Mouse (Mus musculus) small intestine, adult 2 months (tissue): ENCODE results near the gene Fat3.

Experiments
- CTCF ChIP-seq: fragments of 200-500 bp; IDR thresholded peaks from 2 replicates; pipeline ENCODE4 v1.5.1; 2012; ENCODE audit warnings: low read depth, mild to moderate bottlenecking, control low read depth, inconsistent platforms, low read length, moderate library complexity, mixed read lengths; ENCODE audit not compliant: insufficient replicate concordance, insufficient read length; ENCODE audit errors: extremely low read depth
- POLR2A ChIP-seq: fragments of 200-500 bp; IDR thresholded peaks from 2 replicates; pipeline ENCODE4 v1.6.1; 2012; ENCODE audit warnings: low read depth, mild to moderate bottlenecking, control low read depth, inconsistent platforms, low read length, moderate library complexity

GRCm38 (mm10) chr9:16512005-16512404 is 10.9 kb upstream of the Fat3 start:
- TF ChIP-seq CTCF = no peak
- no peak for TF ChIP-seq POLR2A
